Mouse (Mus musculus): ENCODE measurements around the gene Enox1. TPM values are rescaled to one million over a fixed set of nuclear protein-coding genes. Genes with fewer than 3 reads are reported as not detected.

Gene Enox1
- polyA plus RNA-seq, 1 experiment from 2014 or later = 7.4 TPM

DNA sequence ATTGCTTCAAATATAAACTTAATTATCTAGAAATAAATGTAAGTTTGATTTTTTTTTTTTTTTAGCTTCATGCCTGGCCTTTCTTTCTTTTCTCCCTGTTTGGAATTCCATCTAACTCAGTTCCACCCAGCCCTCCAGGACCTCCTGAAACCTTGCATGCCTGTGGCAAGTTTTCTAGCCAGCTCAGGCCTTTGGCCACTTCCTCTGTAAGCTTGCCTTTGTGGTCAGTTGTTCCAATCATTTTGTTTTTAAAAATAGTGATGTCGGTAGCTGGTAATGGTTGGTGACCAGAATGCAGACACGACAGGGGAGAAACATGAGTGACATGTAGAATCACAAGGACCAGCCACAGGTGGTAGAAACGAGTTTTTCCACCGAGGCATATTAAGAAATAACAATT lies 307.4 kb downstream of the Enox1 start:
- no peaks in the 10 kb centered on the region for H3K27me3 ChIP-seq (ENCODE audit: control insufficient read depth, insufficient read depth, low read length)
- 79% methylated on average over 4 of the region's 4 CpGs for WGBS
- ATAC-seq (ENCODE audit: insufficient number of reproducible peaks, insufficient read depth, low FRiP score, low read depth) = no peak
- no peaks in the 10 kb centered on the region for H3K36me3 ChIP-seq (ENCODE audit: control insufficient read depth, insufficient read depth, low read length)
- no peak overlapping the region for H3K4me3 ChIP-seq (ENCODE audit: low read depth, low read length)
- H3K4me1 ChIP-seq (ENCODE audit: control insufficient read depth, insufficient read depth, low read length) = no peaks in the 10 kb centered on the region
- no peak overlapping the region for H3K9ac ChIP-seq (replicated peaks; ENCODE audit: low read depth, low read length)
- H3K27ac ChIP-seq (ENCODE audit: low read length) = no peak overlapping the region
- H3K9me3 ChIP-seq (ENCODE audit: control insufficient read depth, low read depth, low read length) = no peaks in the 10 kb centered on the region
- H3K4me2 ChIP-seq (replicated peaks; ENCODE audit: low read depth, low read length) = no peak overlapping the region

DNA sequence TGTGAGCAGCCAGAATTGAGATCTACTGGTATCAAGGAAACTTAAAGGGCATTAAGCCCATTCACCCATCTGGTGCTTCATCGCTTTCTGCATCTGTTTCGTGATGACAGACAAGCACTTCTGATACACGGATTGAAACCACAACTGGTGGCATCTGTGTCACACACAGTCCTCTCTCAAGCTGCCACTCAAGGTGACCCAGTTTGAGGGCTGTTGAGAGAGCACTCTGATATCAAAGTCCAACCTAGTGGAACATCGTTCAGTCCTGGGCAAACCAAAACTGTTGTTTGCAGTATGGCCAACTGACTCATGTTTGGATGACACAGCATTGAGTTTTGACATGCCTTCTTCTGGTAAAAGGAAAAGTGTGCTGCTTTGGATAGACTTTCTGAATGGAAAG lies 308.2 kb downstream of the Enox1 start:
- Histone ChIP-seq H3K36me3 (ENCODE audit: control insufficient read depth, insufficient read depth, low read length) (no peaks in the 10 kb centered on the region), H3K4me1 (ENCODE audit: control insufficient read depth, insufficient read depth, low read length) (no peaks in the 10 kb centered on the region), H3K27me3 (ENCODE audit: control insufficient read depth, insufficient read depth, low read length) (no peaks in the 10 kb centered on the region), H3K27ac (ENCODE audit: low read length) (no peak overlapping the region), H3K4me2 (replicated peaks; ENCODE audit: low read depth, low read length) (no peak overlapping the region), H3K9me3 (ENCODE audit: control insufficient read depth, low read depth, low read length) (no peaks in the 10 kb centered on the region), H3K9ac (replicated peaks; ENCODE audit: low read depth, low read length) (no peak overlapping the region), H3K4me3 (ENCODE audit: low read depth, low read length) (no peak overlapping the region)
- WGBS = 86% methylated on average over 4 of the region's 4 CpGs
- ATAC-seq (ENCODE audit: insufficient number of reproducible peaks, insufficient read depth, low FRiP score, low read depth) = no peak

DNA sequence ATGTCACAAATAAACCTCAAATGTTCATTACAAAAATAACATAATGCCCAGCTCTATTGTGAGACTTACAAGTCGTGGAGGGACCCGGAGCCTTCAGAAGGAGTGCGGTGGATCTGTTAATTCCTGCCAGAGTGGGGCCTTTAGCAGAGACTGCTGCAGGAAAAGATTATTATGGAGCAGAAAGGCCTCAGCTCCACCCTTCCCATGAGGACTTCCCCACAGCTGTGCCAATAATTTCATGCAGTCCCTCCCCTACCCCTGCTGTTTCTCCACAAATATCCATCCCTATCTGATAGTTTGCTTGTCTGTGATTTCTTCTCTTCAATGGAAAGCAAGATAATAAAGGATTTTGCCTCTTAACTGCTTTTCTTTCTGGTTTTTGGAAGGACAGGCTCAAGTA lies 314.0 kb downstream of the Enox1 start:
- 80% methylated on average over 3 of the region's 3 CpGs for WGBS

DNA sequence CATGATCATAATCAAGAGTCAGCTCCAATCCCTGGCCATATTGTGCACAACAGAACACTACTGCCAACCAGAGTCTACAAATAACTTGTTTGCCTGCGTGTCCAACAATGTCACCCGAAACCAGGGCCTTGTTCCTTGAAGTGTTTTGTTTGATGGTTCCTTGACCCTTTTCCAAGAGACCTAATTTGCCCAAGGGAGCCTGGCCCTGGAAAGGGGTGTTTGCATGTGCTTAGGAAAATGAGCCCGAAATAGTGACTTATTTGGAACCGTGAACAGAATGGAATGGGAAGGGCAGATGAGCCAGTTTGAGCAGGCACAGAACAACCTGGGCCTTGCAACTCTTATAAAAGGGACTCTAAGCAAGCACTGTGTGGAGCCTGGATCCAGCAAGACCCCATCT lies 316.9 kb downstream of the Enox1 start:
- Histone ChIP-seq H3K4me2 (replicated peaks; ENCODE audit: low read depth, low read length) (no peak overlapping the region), H3K27me3 (ENCODE audit: control insufficient read depth, insufficient read depth, low read length) (no peaks in the 10 kb centered on the region), H3K4me1 (ENCODE audit: control insufficient read depth, insufficient read depth, low read length) (peaks cover 12% of the 10 kb centered on the region; the same call in 1 of the 2 replicates), H3K27ac (ENCODE audit: low read length) (no peak overlapping the region), H3K36me3 (ENCODE audit: control insufficient read depth, insufficient read depth, low read length) (no peaks in the 10 kb centered on the region), H3K4me3 (ENCODE audit: low read depth, low read length) (no peak overlapping the region), H3K9ac (replicated peaks; ENCODE audit: low read depth, low read length) (no peak overlapping the region), H3K9me3 (ENCODE audit: control insufficient read depth, low read depth, low read length) (no peaks in the 10 kb centered on the region)
- WGBS = 84% methylated on average over 4 of the region's 4 CpGs
- ATAC-seq (ENCODE audit: insufficient number of reproducible peaks, insufficient read depth, low FRiP score, low read depth) = no peak

More for the DNA sequence above, 314.0 kb downstream of the Enox1 start:
- Histone ChIP-seq H3K27ac (ENCODE audit: low read length) (no peak overlapping the region), H3K36me3 (ENCODE audit: control insufficient read depth, insufficient read depth, low read length) (no peaks in the 10 kb centered on the region), H3K4me3 (ENCODE audit: low read depth, low read length) (no peak overlapping the region), H3K9me3 (ENCODE audit: control insufficient read depth, low read depth, low read length) (no peaks in the 10 kb centered on the region), H3K4me2 (replicated peaks; ENCODE audit: low read depth, low read length) (no peak overlapping the region), H3K4me1 (ENCODE audit: control insufficient read depth, insufficient read depth, low read length) (peaks cover 12% of the 10 kb centered on the region; the same call in 1 of the 2 replicates), H3K9ac (replicated peaks; ENCODE audit: low read depth, low read length) (no peak overlapping the region), H3K27me3 (ENCODE audit: control insufficient read depth, insufficient read depth, low read length) (no peaks in the 10 kb centered on the region)
- no peak for ATAC-seq (ENCODE audit: insufficient number of reproducible peaks, insufficient read depth, low FRiP score, low read depth)

DNA sequence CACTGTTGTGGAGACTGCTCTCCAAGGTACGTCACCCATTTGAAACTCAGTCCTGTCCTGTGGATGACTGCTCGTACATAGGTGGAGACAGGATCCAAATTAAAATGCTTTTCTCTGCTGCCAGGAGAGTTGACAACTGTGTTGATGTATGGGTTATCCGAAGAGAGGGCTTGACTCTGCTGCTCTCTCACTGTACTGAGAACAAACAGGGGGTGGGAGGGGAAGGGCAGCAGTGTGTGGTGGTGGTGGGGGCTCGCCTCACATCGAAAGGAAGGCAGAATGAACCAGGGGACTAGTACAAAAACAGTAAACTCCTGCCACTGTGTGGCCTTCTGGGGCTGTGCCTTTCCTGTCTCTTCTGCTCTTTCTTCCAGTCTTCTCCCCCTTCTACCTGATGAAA lies 317.5 kb downstream of the Enox1 start:
- Histone ChIP-seq H3K9ac (replicated peaks; ENCODE audit: low read depth, low read length) (no peak overlapping the region), H3K27me3 (ENCODE audit: control insufficient read depth, insufficient read depth, low read length) (no peaks in the 10 kb centered on the region), H3K9me3 (ENCODE audit: control insufficient read depth, low read depth, low read length) (no peaks in the 10 kb centered on the region), H3K4me3 (ENCODE audit: low read depth, low read length) (no peak overlapping the region), H3K36me3 (ENCODE audit: control insufficient read depth, insufficient read depth, low read length) (no peaks in the 10 kb centered on the region), H3K4me1 (ENCODE audit: control insufficient read depth, insufficient read depth, low read length) (peaks cover 12% of the 10 kb centered on the region; the same call in 1 of the 2 replicates), H3K27ac (ENCODE audit: low read length) (no peak overlapping the region), H3K4me2 (replicated peaks; ENCODE audit: low read depth, low read length) (no peak overlapping the region)
- ATAC-seq (ENCODE audit: insufficient number of reproducible peaks, insufficient read depth, low FRiP score, low read depth) = no peak
- WGBS = 21% methylated on average over 5 of the region's 5 CpGs

DNA sequence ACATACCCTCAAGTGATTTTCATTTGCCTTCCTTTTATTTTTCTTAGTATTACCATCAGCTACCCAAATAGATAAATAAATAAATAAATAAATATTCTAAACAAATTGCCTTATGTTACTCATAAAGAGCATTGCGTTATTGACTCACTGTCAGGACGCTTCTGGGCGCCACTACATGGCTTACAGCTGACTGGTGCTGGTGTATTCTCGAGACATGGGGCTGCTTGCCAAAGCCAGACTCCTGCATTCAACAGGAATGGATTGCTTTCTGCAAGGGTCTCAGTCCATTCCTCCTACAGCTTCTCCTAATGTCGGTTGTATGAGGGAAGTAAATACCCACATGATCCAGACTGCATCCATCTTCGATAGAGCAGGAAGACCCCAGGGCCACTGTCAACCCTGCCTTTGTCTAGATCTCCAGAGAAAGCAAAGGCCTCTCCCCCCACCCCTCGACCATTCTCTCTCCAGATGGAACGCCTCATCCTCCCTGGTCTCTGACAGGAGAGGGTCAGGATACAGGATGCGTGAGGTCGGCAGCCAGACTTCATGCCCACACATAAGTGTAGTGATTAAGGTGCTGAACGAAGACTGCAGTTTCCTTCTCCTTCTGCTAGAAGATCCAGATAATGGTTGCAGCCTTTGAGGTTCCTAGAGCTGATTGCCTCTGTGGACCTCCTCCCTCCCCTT lies 318.7 kb downstream of the Enox1 start:
- no peak overlapping the region for H3K4me2 ChIP-seq (replicated peaks; ENCODE audit: low read depth, low read length)
- no peak overlapping the region for H3K9ac ChIP-seq (replicated peaks; ENCODE audit: low read depth, low read length)
- H3K4me3 ChIP-seq (ENCODE audit: low read depth, low read length) = no peak overlapping the region
- H3K27me3 ChIP-seq (ENCODE audit: control insufficient read depth, insufficient read depth, low read length) = no peaks in the 10 kb centered on the region
- WGBS = 43% methylated on average over 11 of the region's 11 CpGs
- no peak overlapping the region for H3K27ac ChIP-seq (ENCODE audit: low read length)
- no peak for ATAC-seq (ENCODE audit: insufficient number of reproducible peaks, insufficient read depth, low FRiP score, low read depth)
- peaks cover 12% of the 10 kb centered on the region; the same call in 1 of the 2 replicates for H3K4me1 ChIP-seq (ENCODE audit: control insufficient read depth, insufficient read depth, low read length)
- H3K36me3 ChIP-seq (ENCODE audit: control insufficient read depth, insufficient read depth, low read length) = no peaks in the 10 kb centered on the region
- no peaks in the 10 kb centered on the region for H3K9me3 ChIP-seq (ENCODE audit: control insufficient read depth, low read depth, low read length)

DNA sequence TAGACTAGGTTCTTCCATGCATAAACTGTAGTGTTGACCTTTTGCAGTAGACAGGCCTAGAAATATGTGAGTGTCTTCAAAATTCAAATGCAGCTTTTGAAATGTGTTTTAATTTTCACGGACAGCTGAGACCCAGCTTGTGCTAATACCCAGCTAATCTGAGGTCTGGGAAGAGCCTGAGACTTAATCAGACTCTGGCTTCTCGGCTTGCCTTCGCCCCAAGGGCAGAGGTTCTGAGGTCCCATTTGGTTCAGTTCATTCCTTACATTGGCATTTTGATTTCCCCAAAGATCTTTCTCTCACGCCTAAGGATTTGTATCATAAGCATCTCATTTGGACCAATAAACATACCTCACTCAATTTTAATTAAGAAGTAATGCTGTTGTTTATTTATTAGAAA lies 321.1 kb downstream of the Enox1 start:
- H3K4me2 ChIP-seq (replicated peaks; ENCODE audit: low read depth, low read length) = no peak overlapping the region
- H3K4me1 ChIP-seq (ENCODE audit: control insufficient read depth, insufficient read depth, low read length) = peaks cover 12% of the 10 kb centered on the region; the same call in 1 of the 2 replicates
- no peak overlapping the region for H3K9ac ChIP-seq (replicated peaks; ENCODE audit: low read depth, low read length)
- no peaks in the 10 kb centered on the region for H3K36me3 ChIP-seq (ENCODE audit: control insufficient read depth, insufficient read depth, low read length)
- H3K27ac ChIP-seq (ENCODE audit: low read length) = no peak overlapping the region
- H3K27me3 ChIP-seq (ENCODE audit: control insufficient read depth, insufficient read depth, low read length) = no peaks in the 10 kb centered on the region
- H3K4me3 ChIP-seq (ENCODE audit: low read depth, low read length) = no peak overlapping the region
- no peaks in the 10 kb centered on the region for H3K9me3 ChIP-seq (ENCODE audit: control insufficient read depth, low read depth, low read length)
- no peak for ATAC-seq (ENCODE audit: insufficient number of reproducible peaks, insufficient read depth, low FRiP score, low read depth)
- 84% methylated on average over 4 of the region's 4 CpGs for WGBS

DNA sequence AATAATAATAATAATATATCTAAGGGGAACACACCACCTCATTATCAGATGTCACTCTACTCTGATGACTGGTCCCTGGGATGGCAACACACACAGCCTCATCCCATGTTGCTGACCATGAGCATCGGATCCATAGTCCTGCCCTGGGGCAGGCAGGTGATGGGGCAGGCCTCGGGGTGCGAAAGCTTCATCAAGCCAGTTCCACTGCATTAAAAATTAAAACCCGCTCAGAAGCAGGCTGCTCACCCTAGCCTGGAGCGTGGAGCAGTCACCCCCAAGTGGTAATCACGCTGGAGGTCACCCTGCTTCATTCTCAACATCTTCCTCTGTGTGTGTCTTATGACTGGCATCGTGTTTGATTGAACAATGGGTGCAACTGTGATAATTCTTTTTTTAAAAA lies 321.6 kb downstream of the Enox1 start:
- no peak overlapping the region for H3K27ac ChIP-seq (ENCODE audit: low read length)
- H3K9ac ChIP-seq (replicated peaks; ENCODE audit: low read depth, low read length) = no peak overlapping the region
- WGBS = 89% methylated on average over 7 of the region's 7 CpGs
- H3K27me3 ChIP-seq (ENCODE audit: control insufficient read depth, insufficient read depth, low read length) = no peaks in the 10 kb centered on the region
- no peaks in the 10 kb centered on the region for H3K36me3 ChIP-seq (ENCODE audit: control insufficient read depth, insufficient read depth, low read length)
- no peaks in the 10 kb centered on the region for H3K9me3 ChIP-seq (ENCODE audit: control insufficient read depth, low read depth, low read length)
- no peak overlapping the region for H3K4me2 ChIP-seq (replicated peaks; ENCODE audit: low read depth, low read length)
- no peak overlapping the region for H3K4me3 ChIP-seq (ENCODE audit: low read depth, low read length)
- ATAC-seq (ENCODE audit: insufficient number of reproducible peaks, insufficient read depth, low FRiP score, low read depth) = no peak
- H3K4me1 ChIP-seq (ENCODE audit: control insufficient read depth, insufficient read depth, low read length) = peaks cover 12% of the 10 kb centered on the region; the same call in 1 of the 2 replicates

DNA sequence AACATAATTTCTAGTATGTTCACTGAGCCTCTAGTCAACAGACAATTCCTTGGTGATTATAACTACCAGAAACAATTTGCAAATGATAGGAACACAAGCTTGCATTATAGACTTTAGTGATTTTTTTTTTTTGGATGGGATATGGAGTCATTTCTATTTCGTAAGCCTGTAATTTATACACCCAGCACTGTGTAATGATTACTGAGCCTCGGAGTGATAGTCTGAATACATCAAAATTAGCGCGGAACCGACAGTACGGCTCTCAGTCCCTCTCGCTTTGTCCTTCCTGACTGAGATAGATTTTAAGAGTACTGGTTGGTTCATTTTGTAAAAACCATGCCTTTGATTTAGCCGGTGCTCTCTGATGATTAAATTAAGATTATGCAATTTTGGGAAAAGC lies 322.1 kb downstream of the Enox1 start:
- no peak for ATAC-seq (ENCODE audit: insufficient number of reproducible peaks, insufficient read depth, low FRiP score, low read depth)
- no peak overlapping the region for H3K27ac ChIP-seq (ENCODE audit: low read length)
- no peak overlapping the region for H3K4me3 ChIP-seq (ENCODE audit: low read depth, low read length)
- no peaks in the 10 kb centered on the region for H3K36me3 ChIP-seq (ENCODE audit: control insufficient read depth, insufficient read depth, low read length)
- H3K27me3 ChIP-seq (ENCODE audit: control insufficient read depth, insufficient read depth, low read length) = no peaks in the 10 kb centered on the region
- no peak overlapping the region for H3K9ac ChIP-seq (replicated peaks; ENCODE audit: low read depth, low read length)
- no peaks in the 10 kb centered on the region for H3K9me3 ChIP-seq (ENCODE audit: control insufficient read depth, low read depth, low read length)
- no peak overlapping the region for H3K4me2 ChIP-seq (replicated peaks; ENCODE audit: low read depth, low read length)
- peaks cover 11% of the 10 kb centered on the region; the same call in 1 of the 2 replicates for H3K4me1 ChIP-seq (ENCODE audit: control insufficient read depth, insufficient read depth, low read length)
- WGBS = 91% methylated on average over 8 of the region's 8 CpGs

Measured in stomach, embryonic 14.5 days (tissue).